Mouse (Mus musculus) CH12.LX (cell line): ENCODE data around the gene Fars2. TPM values are rescaled to one million over a fixed set of nuclear protein-coding genes. Genes with fewer than 3 reads are reported as not detected.

Experiments
- DNase-seq: peaks from one replicate; pipeline ENCODE4 v3.0.0-alpha.2; 2013; ENCODE audit errors: extremely low read depth
- H3K27ac ChIP-seq: 2 replicates; pipeline ENCODE4 v1.5.1; 2012; ENCODE audit warnings: low read depth, mild to moderate bottlenecking, control low read depth, moderate library complexity; ENCODE audit not compliant: insufficient read depth
- H3K27me3 ChIP-seq: replicated peaks from 2 replicates; pipeline ENCODE3; 2012; ENCODE audit warnings: inconsistent platforms
- H3K36me3 ChIP-seq, 2 experiments: replicated peaks in 1 of 2; 2 replicates each; pipeline versions ENCODE3 to v1.6.1; 2012; ENCODE audit warnings: inconsistent platforms in 1 of 2, low read length in 1 of 2, mild to moderate bottlenecking in 1 of 2, mixed read lengths in 1 of 2, moderate library complexity in 1 of 2; ENCODE audit not compliant: control insufficient read depth in 1 of 2, insufficient read depth in 1 of 2
- H3K4me1 ChIP-seq, 2 experiments: 2 replicates each; pipeline ENCODE4 v1.6.1; 2012; ENCODE audit warnings: inconsistent platforms in 1 of 2, moderate library complexity in 1 of 2; ENCODE audit not compliant: insufficient read depth in 2 of 2, control insufficient read depth in 1 of 2
- H3K4me2 ChIP-seq: 2 replicates; pipeline ENCODE4 v1.6.1; 2012; ENCODE audit warnings: low read depth, mild to moderate bottlenecking, control low read depth; ENCODE audit not compliant: poor library complexity, insufficient read depth, severe bottlenecking
- H3K4me3 ChIP-seq, 3 experiments: fragments of 150-350 bp in 1 of 3; sonication (generic) in 1 of 3; replicated peaks in 1 of 3; 2 replicates each; pipeline versions ENCODE3 to v1.5.1; 2011 to 2012; ENCODE audit warnings: low read depth in 2 of 3, low read length in 2 of 3, mild to moderate bottlenecking in 2 of 3, moderate library complexity in 2 of 3, control low read depth in 1 of 3, improper control_type of control experiment in 1 of 3, inconsistent platforms in 1 of 3, mixed read lengths in 1 of 3; ENCODE audit not compliant: poor library complexity in 1 of 3
- H3K79me2 ChIP-seq: replicated peaks from 2 replicates; pipeline ENCODE4 v1.6.1; 2012; ENCODE audit warnings: mild to moderate bottlenecking, moderate library complexity; ENCODE audit not compliant: control insufficient read depth, poor library complexity, insufficient read depth, severe bottlenecking; ENCODE audit errors: extremely low read depth
- H3K9ac ChIP-seq: 2 replicates; pipeline ENCODE4 v1.6.1; 2012; ENCODE audit warnings: low read depth, mild to moderate bottlenecking, control low read depth, moderate library complexity; ENCODE audit not compliant: insufficient read depth
- H3K9me3 ChIP-seq: replicated peaks from 2 replicates; pipeline ENCODE3; 2012; ENCODE audit warnings: low read length, inconsistent platforms, mixed read lengths
- BHLHE40 ChIP-seq: IDR thresholded peaks from 2 replicates; pipeline ENCODE4 v1.6.1; 2011; ENCODE audit warnings: mild to moderate bottlenecking, low read depth, low read length, improper control_type of control experiment
- EP300 ChIP-seq: IDR thresholded peaks from 2 replicates; pipeline ENCODE4 v1.6.1; 2011; ENCODE audit warnings: low read length, improper control_type of control experiment
- ETS1 ChIP-seq: conservative IDR thresholded peaks from 2 replicates; pipeline ENCODE4 v1.6.1; 2012; ENCODE audit warnings: low read depth, mild to moderate bottlenecking, inconsistent platforms, low read length, improper control_type of control experiment, moderate library complexity
- IRF4 ChIP-seq: IDR thresholded peaks from 2 replicates; pipeline ENCODE4 v1.6.1; 2014; ENCODE audit warnings: low read depth, mild to moderate bottlenecking, inconsistent platforms, low read length, improper control_type of control experiment
- MAFK ChIP-seq: IDR thresholded peaks from 2 replicates; pipeline ENCODE4 v1.6.1; 2011; ENCODE audit warnings: low read length, improper control_type of control experiment; ENCODE audit not compliant: insufficient replicate concordance
- MAX ChIP-seq: IDR thresholded peaks from 2 replicates; pipeline ENCODE4 v1.6.1; 2011; ENCODE audit warnings: low read length, improper control_type of control experiment
- MEF2A ChIP-seq: IDR thresholded peaks from 2 replicates; pipeline ENCODE4 v1.6.1; 2014; ENCODE audit warnings: low read depth, mild to moderate bottlenecking, inconsistent platforms, low read length, improper control_type of control experiment, borderline replicate concordance
- MXI1 ChIP-seq: IDR thresholded peaks from 2 replicates; pipeline ENCODE4 v1.6.1; 2011; ENCODE audit warnings: mild to moderate bottlenecking, low read depth, low read length, improper control_type of control experiment
- PAX5 ChIP-seq: IDR thresholded peaks from 2 replicates; pipeline ENCODE4 v1.6.1; 2012; ENCODE audit warnings: low read length, inconsistent platforms, mixed read lengths
- RAD21 ChIP-seq: IDR thresholded peaks from 2 replicates; pipeline ENCODE4 v1.6.1; 2011; ENCODE audit warnings: low read depth, mild to moderate bottlenecking, low read length, improper control_type of control experiment, moderate library complexity
- RCOR1 ChIP-seq: conservative IDR thresholded peaks from 2 replicates; pipeline ENCODE4 v1.6.1; 2012; ENCODE audit warnings: low read depth, mild to moderate bottlenecking, inconsistent platforms, low read length, improper control_type of control experiment
- SIN3A ChIP-seq: IDR thresholded peaks from 2 replicates; pipeline ENCODE4 v1.6.1; 2012; ENCODE audit warnings: low read length, improper control_type of control experiment, inconsistent platforms
- UBTF ChIP-seq: IDR thresholded peaks from 2 replicates; pipeline ENCODE4 v1.6.1; 2012; ENCODE audit warnings: low read depth, mild to moderate bottlenecking, inconsistent platforms, low read length, improper control_type of control experiment, moderate library complexity
- USF2 ChIP-seq: conservative IDR thresholded peaks from 2 replicates; pipeline ENCODE4 v1.6.1; 2011; ENCODE audit warnings: low read depth, low read length, improper control_type of control experiment
- ZKSCAN1 ChIP-seq: IDR thresholded peaks from 2 replicates; pipeline ENCODE4 v1.6.1; 2012; ENCODE audit warnings: low read depth, inconsistent platforms, low read length, improper control_type of control experiment, borderline replicate concordance
- ZMIZ1 ChIP-seq: IDR thresholded peaks from 2 replicates; pipeline ENCODE4 v1.6.1; 2012; ENCODE audit warnings: low read depth, mild to moderate bottlenecking, inconsistent platforms, low read length, improper control_type of control experiment
- ZNF384 ChIP-seq: IDR thresholded peaks from 2 replicates; pipeline ENCODE4 v1.6.1; 2012; ENCODE audit warnings: low read depth, low read length, improper control_type of control experiment, inconsistent platforms
- dilution Hi-C: fragments of 300-500 bp; cut with MboI; formaldehyde crosslinking; loops from 2 replicates; pipeline ENCODE4 v1.14.3; 2020; ENCODE audit warnings: low sequenced_read_pairs; ENCODE audit not compliant: extremely low pct_unique_long_range_greater_than_20kb, extremely low pct_ligation_motif_present
- in situ Hi-C: fragments of 300-500 bp; cut with MboI; formaldehyde crosslinking; loops from 3 replicates; pipeline ENCODE4 v1.14.3; 2019; ENCODE audit warnings: low sequenced_read_pairs, low pct_ligation_motif_present, low pct_unique_long_range_greater_than_20kb, mixed read lengths
- polyA plus RNA-seq: library from polyadenylated mRNA; unstranded; fragments of >175 nt; gene quantifications from 2 replicates; pipeline ENCODE4 v1.2.1, GENCODE M21; 2012; ENCODE audit warnings: low read depth; ENCODE audit not compliant: insufficient read length
- total RNA-seq, 2 experiments: library from RNA; depleted of rRNA; stranded (reverse); fragments of 300-350 nt in 1 of 2; fragments of >200 nt in 1 of 2; gene quantifications; 2 replicates each; pipeline ENCODE4 v1.2.3; 2012 to 2014

Fars2 gene
- total and polyA plus RNA-seq, 3 experiments: 30.2 to 47.7 (median 46.4) TPM

GRCm38 (mm10) chr13:36203014-36203413 lies 85.8 kb downstream of the Fars2 start (continued):
- TF ChIP-seq ETS1: peak; percentile 99
- no peak for TF ChIP-seq ZKSCAN1
- TF ChIP-seq MXI1: peak; percentile 91
- 0 out of 2 replicates have a peak, but pooled peaks have one; percentile 47 for TF ChIP-seq RCOR1
- TF ChIP-seq ZNF384: no peak
- no peak for TF ChIP-seq PAX5
- TF ChIP-seq UBTF: no peak
- TF ChIP-seq MAX: peak; percentile 13; the same call in 1 of the 2 replicates
- TF ChIP-seq RAD21: no peak
- TF ChIP-seq ZMIZ1: no peak
- TF ChIP-seq USF2: no peak

- Histone ChIP-seq H3K27me3 (no peaks in the 10 kb centered on the region), H3K79me2 (no peaks in the 10 kb centered on the region), H3K27ac (0 out of 2 replicates have a peak overlapping the region, but pooled peaks have one; percentile 29), H3K4me3 (peak overlapping the region; percentile 9 to 50 (median 10)), H3K36me3 (peaks cover 0 to 7% of the 10 kb centered on the region in 2 experiments), H3K4me2 (peak overlapping the region; percentile 2), H3K9ac (peak overlapping the region; percentile 5), H3K4me1 (peaks cover 22 to 84% of the 10 kb centered on the region in 2 experiments), H3K9me3 (no peaks in the 10 kb centered on the region)
- DNase-seq: peak; percentile 67
- dilution Hi-C loops: no loop called here
- in situ Hi-C loops: no loop called here
- TF ChIP-seq EP300 (no peak; the same call in 1 of the 2 replicates), ETS1 (peak; percentile 71), IRF4 (0 out of 2 replicates have a peak, but pooled peaks have one; percentile 30), MEF2A (peak; percentile 76), SIN3A (no peak), MXI1 (peak; percentile 7; the same call in 1 of the 2 replicates)
Observed at GRCm38 (mm10) chr13:36204320-36204719, 87.1 kb downstream of the Fars2 start.

GRCm38 (mm10) chr13:36210965-36211364 lies 93.8 kb downstream of the Fars2 start:
- Histone ChIP-seq H3K27ac (no peak overlapping the region), H3K4me3 (no peak overlapping the region), H3K79me2 (peaks cover 2% of the 10 kb centered on the region; the same call in 1 of the 2 replicates), H3K9ac (no peak overlapping the region), H3K4me1 (peaks cover 11 to 88% of the 10 kb centered on the region in 2 experiments), H3K27me3 (no peaks in the 10 kb centered on the region), H3K36me3 (peaks cover 0 to 5% of the 10 kb centered on the region in 2 experiments), H3K4me2 (no peak overlapping the region), H3K9me3 (no peaks in the 10 kb centered on the region)
- peak; percentile 61 for DNase-seq
- dilution Hi-C loops: no loop called here
- 0 out of 2 replicates have a peak, but pooled peaks have one; percentile 15 for TF ChIP-seq IRF4
- peak; percentile 59 for TF ChIP-seq BHLHE40
- TF ChIP-seq MEF2A: peak; percentile 61; the same call in 1 of the 2 replicates
- TF ChIP-seq MAFK: no peak
- peak; percentile 80 for TF ChIP-seq ETS1
- in situ Hi-C loops: no loop called here
